Mouse (Mus musculus) ES-E14 (cell line): ENCODE measurements around the gene Dctpp1. TPM values are rescaled to one million over a fixed set of nuclear protein-coding genes. Genes with fewer than 3 reads are reported as not detected.
A peak's percentile ranks its signal among the peaks of the same experiment; 100 is the strongest.

Experiments
- DNase-seq: peaks from one replicate; pipeline ENCODE4 v3.0.0-alpha.2; 2013; ENCODE audit warnings: low read depth, low spot score
- H3K27ac ChIP-seq: 2 replicates; pipeline ENCODE4 v1.5.1; 2012; ENCODE audit warnings: low read depth, mild to moderate bottlenecking, low read length, moderate library complexity, mixed read lengths; ENCODE audit not compliant: poor library complexity, insufficient read depth, severe bottlenecking
- H3K36me3 ChIP-seq: 2 replicates; pipeline ENCODE4 v1.6.1; 2012; ENCODE audit warnings: mild to moderate bottlenecking, low read length, moderate library complexity, mixed read lengths; ENCODE audit not compliant: control insufficient read depth, poor library complexity, insufficient read depth, severe bottlenecking
- H3K4me1 ChIP-seq, 2 experiments: fragments of 150-350 bp in 1 of 2; sonication (generic) in 1 of 2; 2 replicates each; pipeline ENCODE4 v1.6.1; 2012; ENCODE audit warnings: low read length in 2 of 2, mild to moderate bottlenecking in 1 of 2, mixed read lengths in 1 of 2; ENCODE audit not compliant: control insufficient read depth in 2 of 2, insufficient read depth in 2 of 2, poor library complexity in 1 of 2
- H3K4me3 ChIP-seq, 2 experiments: fragments of 150-350 bp in 1 of 2; sonication (generic) in 1 of 2; 2 replicates each; pipeline ENCODE4 v1.5.1; 2012; ENCODE audit warnings: low read length in 2 of 2, low read depth in 1 of 2, mild to moderate bottlenecking in 1 of 2, mixed read lengths in 1 of 2; ENCODE audit not compliant: insufficient read depth in 1 of 2, poor library complexity in 1 of 2, severe bottlenecking in 1 of 2
- H3K9ac ChIP-seq: 2 replicates; pipeline ENCODE4 v1.6.1; 2012; ENCODE audit warnings: low read depth, mild to moderate bottlenecking, low read length, mixed read lengths; ENCODE audit not compliant: poor library complexity, insufficient read depth, severe bottlenecking
- H3K9me3 ChIP-seq: fragments of 150-350 bp; sonication (generic); 2 replicates; pipeline ENCODE4 v1.6.1; 2012; ENCODE audit warnings: low read depth, mild to moderate bottlenecking, low read length; ENCODE audit not compliant: control insufficient read depth, insufficient read depth
- CHD2 ChIP-seq: IDR thresholded peaks from 2 replicates; pipeline ENCODE4 v1.6.1; 2014; ENCODE audit warnings: mild to moderate bottlenecking, low read depth, low read length, inconsistent platforms
- HCFC1 ChIP-seq: IDR thresholded peaks from 2 replicates; pipeline ENCODE4 v1.6.1; 2012; ENCODE audit warnings: low read length, inconsistent platforms, borderline replicate concordance; ENCODE audit not compliant: insufficient read depth
- MAFK ChIP-seq: IDR thresholded peaks from 2 replicates; pipeline ENCODE4 v1.6.1; 2014; ENCODE audit warnings: mild to moderate bottlenecking, low read depth, low read length, inconsistent platforms; ENCODE audit not compliant: insufficient read depth
- ZC3H11A ChIP-seq: IDR thresholded peaks from 2 replicates; pipeline ENCODE4 v1.6.1; 2012; ENCODE audit warnings: low read depth, mild to moderate bottlenecking, inconsistent platforms, low read length, borderline replicate concordance
- ZNF384 ChIP-seq: IDR thresholded peaks from 2 replicates; pipeline ENCODE4 v1.6.1; 2012; ENCODE audit warnings: low read depth, low read length, inconsistent platforms
- in situ Hi-C, 2 experiments: fragments of 600-800 bp; cut with MboI; formaldehyde crosslinking; loops; one replicate each; pipeline ENCODE4 v1.15.1; 2025; ENCODE audit warnings: low sequenced_read_pairs in 2 of 2, inconsistent platforms in 1 of 2; ENCODE audit not compliant: unreplicated experiment in 2 of 2
- total RNA-seq: library from RNA; depleted of rRNA; stranded (reverse); fragments of 300-350 nt; gene quantifications from 2 replicates; pipeline ENCODE4 v1.2.3, GENCODE M21; 2012

The Dctpp1 gene
- total RNA-seq, 1 experiment = 391 TPM

GRCm38 (mm10) chr7:127233368-127233749 is 27.1 kb downstream of the Dctpp1 start:
- peak overlapping the region; percentile 85 for H3K9ac ChIP-seq
- in situ Hi-C loops = no loop called here
- H3K36me3 ChIP-seq = peaks cover 43% of the 10 kb centered on the region
- H3K9me3 ChIP-seq = no peaks in the 10 kb centered on the region
- no peak for DNase-seq
- TF ChIP-seq ZNF384 (no peak), HCFC1 (no peak), ZC3H11A (no peak), MAFK (no peak), CHD2 (no peak)
- peak overlapping the region; percentile 94 for H3K27ac ChIP-seq
- H3K4me3 ChIP-seq = peak overlapping the region; percentile 81 to 83
- peaks cover 0 to 11% of the 10 kb centered on the region in 2 experiments; a peak in 2 of 4 replicates for H3K4me1 ChIP-seq

GRCm38 (mm10) chr7:127232622-127233367 is 27.7 kb downstream of the Dctpp1 start, which contains the start of the genes Zfp553 and Sept1:
TSS of gene Zfp553 (plus strand) at chr7:127233061.
TSS of gene Sept1 (minus strand) at chr7:127233130.
- H3K4me3 ChIP-seq = peak within 1 kb of the TSS; percentile 81 to 83
- H3K4me1 ChIP-seq = peaks cover 0 to 11% of the 10 kb centered on the region in 2 experiments; a peak in 2 of 4 replicates
- peak; percentile 84 for DNase-seq
- in situ Hi-C loops = no loop called here
- H3K9ac ChIP-seq = peak within 1 kb of the TSS; percentile 85
- peaks cover 39% of the 10 kb centered on the region for H3K36me3 ChIP-seq
- H3K9me3 ChIP-seq = no peaks in the 10 kb centered on the region
- H3K27ac ChIP-seq = peak within 1 kb of the TSS; percentile 94
- TF ChIP-seq HCFC1 = peak; percentile 19
- TF ChIP-seq ZC3H11A = no peak
- TF ChIP-seq CHD2 = no peak
- no peak for TF ChIP-seq ZNF384
- no peak for TF ChIP-seq MAFK

- Histone ChIP-seq H3K9me3 (no peaks in the 10 kb centered on the region), H3K36me3 (peaks cover 32% of the 10 kb centered on the region), H3K9ac (peak overlapping the region; percentile 85), H3K4me1 (peaks cover 3 to 13% of the 10 kb centered on the region in 2 experiments; a peak in 2 of 4 replicates), H3K27ac (peak overlapping the region; percentile 94), H3K4me3 (peak overlapping the region; percentile 81 to 83)
- in situ Hi-C loops = no loop called here
- TF ChIP-seq ZNF384 (0 out of 2 replicates have a peak, but pooled peaks have one; percentile 27), HCFC1 (no peak)
- DNase-seq = no peak
Measured at GRCm38 (mm10) chr7:127231826-127232621, 28.5 kb downstream of the Dctpp1 start.

GRCm38 (mm10) chr7:127231376-127231775 is 29.1 kb downstream of the Dctpp1 start:
- TF ChIP-seq CHD2 (no peak), ZC3H11A (no peak), MAFK (no peak), HCFC1 (no peak), ZNF384 (no peak)
- DNase-seq = no peak
- peaks cover 25% of the 10 kb centered on the region for H3K36me3 ChIP-seq
- in situ Hi-C loops = no loop called here
- H3K27ac ChIP-seq = peak overlapping the region; percentile 94; the same call in 1 of the 2 replicates
- peaks cover 3 to 13% of the 10 kb centered on the region in 2 experiments; a peak in 2 of 4 replicates for H3K4me1 ChIP-seq
- peak overlapping the region; percentile 81 to 83 for H3K4me3 ChIP-seq
- H3K9ac ChIP-seq = peak overlapping the region; percentile 85; the same call in 1 of the 2 replicates
- no peaks in the 10 kb centered on the region for H3K9me3 ChIP-seq
